Comparison of ENCODE assay signal across 23 mouse cellular contexts in the genomic region with DNA sequence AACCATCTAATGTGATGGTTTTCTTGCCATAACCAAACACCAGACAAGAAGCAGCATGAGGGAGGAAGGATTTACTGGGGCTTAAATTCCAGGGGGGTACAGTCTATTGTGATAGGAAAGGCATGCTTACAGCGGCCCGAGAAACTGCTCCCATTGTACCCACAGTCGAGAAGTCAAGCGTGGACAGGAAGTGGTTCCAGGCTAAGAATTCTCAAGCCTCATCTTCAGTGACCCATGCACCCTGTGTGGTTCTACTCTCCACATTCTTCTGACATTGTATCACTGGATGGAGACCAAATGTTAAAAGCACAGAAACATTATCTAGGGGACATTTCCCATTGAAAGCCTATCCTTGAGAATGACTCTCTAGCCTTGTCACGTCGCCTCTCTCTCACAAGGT.
"Had no signal": no experiment of that assay in that cellular context is flagged by ENCODE, and none has a peak within 500 bp of the region (broad histone marks: within the 10 kb centered on the region; RNA-seq: fewer than 3 reads in every experiment).

No protein-coding gene starts in this region.

- H3K4me3 ChIP-seq: gastrocnemius, adult 2 months; heart, embryonic 10.5 days; heart, embryonic 12.5 days; hindbrain, embryonic 10.5 days; hindbrain, embryonic 12.5 days; intestine, embryonic 15.5 days; layer of hippocampus, adult 2 months; left cerebral cortex, adult 2 months; limb, embryonic 10.5 days; limb, embryonic 12.5 days; liver, embryonic 12.5 days had no signal

- ATAC-seq: hindbrain, embryonic 16.5 days; inflammation-experienced regulatory T-cells, adult 6 months; intestine, embryonic 15.5 days; intestine, postnatal 0 days; liver, embryonic 12.5 days had no signal

- DNase-seq: gastrocnemius, adult 2 months; gastrocnemius, postnatal 10 days; gastrocnemius, postnatal 25 days; heart, adult 18-20 months; heart, postnatal 10 days; heart, postnatal 4 days; kidney, adult 2 months; kidney, adult 9 months had no signal

- H3K9ac ChIP-seq: heart, embryonic 12.5 days; hindbrain, embryonic 12.5 days; hindbrain, embryonic 14.5 days; intestine, embryonic 15.5 days; limb, embryonic 12.5 days; liver, embryonic 12.5 days; liver, embryonic 14.5 days had no signal

- H3K4me1 ChIP-seq: heart, embryonic 10.5 days; heart, embryonic 12.5 days; hindbrain, embryonic 12.5 days; intestine, embryonic 15.5 days; limb, embryonic 10.5 days; limb, embryonic 12.5 days; liver, embryonic 12.5 days had no signal

- H3K9me3 ChIP-seq: heart, embryonic 10.5 days; heart, embryonic 12.5 days; hindbrain, embryonic 10.5 days; hindbrain, embryonic 12.5 days; intestine, embryonic 15.5 days; limb, embryonic 10.5 days; limb, embryonic 12.5 days; liver, embryonic 12.5 days had no signal

- H3K36me3 ChIP-seq: heart, embryonic 10.5 days; heart, embryonic 12.5 days; hindbrain, embryonic 10.5 days; hindbrain, embryonic 12.5 days; intestine, embryonic 15.5 days; limb, embryonic 10.5 days; limb, embryonic 12.5 days; liver, embryonic 12.5 days had no signal

- H3K4me2 ChIP-seq: heart, embryonic 12.5 days; hindbrain, embryonic 12.5 days; hindbrain, embryonic 14.5 days; intestine, embryonic 15.5 days; limb, embryonic 12.5 days; liver, embryonic 12.5 days had no signal

- H3K27ac ChIP-seq: gastrocnemius, adult 2 months; heart, embryonic 10.5 days; hindbrain, embryonic 10.5 days; hindbrain, embryonic 12.5 days; hindbrain, embryonic 14.5 days; intestine, embryonic 15.5 days; layer of hippocampus, adult 2 months; left cerebral cortex, adult 2 months; limb, embryonic 10.5 days; limb, embryonic 12.5 days; liver, embryonic 12.5 days; liver, embryonic 14.5 days had no signal

- H3K27me3 ChIP-seq: heart, embryonic 12.5 days; hindbrain, embryonic 12.5 days; intestine, embryonic 15.5 days; limb, embryonic 12.5 days; liver, embryonic 12.5 days had no signal
